Mouse (Mus musculus) liver, embryonic 14 days (tissue): ENCODE results near the gene 4930449I24Rik. TPM values are rescaled to one million over a fixed set of nuclear protein-coding genes. Genes with fewer than 3 reads are reported as not detected.

ENCODE experiments used
- polyA plus RNA-seq: library from polyadenylated mRNA; depleted of rRNA; stranded (reverse); fragments of >200 nt; gene quantifications from 2 replicates; pipeline ENCODE4 v1.2.3, GENCODE M21; 2012; rRNA removed

The 4930449I24Rik gene
- polyA plus RNA-seq, result not detected in 2 replicates

GRCm38 (mm10) chr5:146502099-146502498, at the start of gene 4930449I24Rik:
Gene 4930449I24Rik (plus strand): TSS chr5:146502399.

GRCm38 (mm10) chr5:146481665-146482064, 20.5 kb upstream of the 4930449I24Rik start, which contains the start of gene Gm6408:
Gene Gm6408 (plus strand): TSS chr5:146481965.

GRCm38 (mm10) chr5:146491063-146491462, 11.1 kb upstream of the 4930449I24Rik start, which contains the start of gene Gm6370:
Gene Gm6370 (plus strand): TSS chr5:146491363.

GRCm38 (mm10) chr5:146513823-146514222, 11.6 kb downstream of the 4930449I24Rik start, which contains the start of gene Gm3402:
Gene Gm3402 (plus strand): TSS chr5:146514123.

GRCm38 (mm10) chr5:146525501-146525900, 23.3 kb downstream of the 4930449I24Rik start, which contains the start of gene Gm3404:
Gene Gm3404 (plus strand): TSS chr5:146525801.

GRCm38 (mm10) chr5:146537347-146537746, 35.1 kb downstream of the 4930449I24Rik start, which contains the start of gene Gm3409:
Gene Gm3409 (plus strand): TSS chr5:146537647.

Other genes starting within 250 kb of the 4930449I24Rik start
- 0.05 and 0.08 TPM in 2 replicates for gene Wasf3, start 117.4 kb upstream of the 4930449I24Rik start, polyA plus RNA-seq
- not detected in 2 replicates for gene Gm6408, start 20.4 kb upstream of the 4930449I24Rik start, polyA plus RNA-seq
- gene Gm6370, start 11.0 kb upstream of the 4930449I24Rik start, polyA plus RNA-seq, result not detected in 2 replicates
- not detected in 2 replicates for gene Gm3402, start 11.7 kb downstream of the 4930449I24Rik start, polyA plus RNA-seq
- not detected in 2 replicates for gene Gm3404, start 23.4 kb downstream of the 4930449I24Rik start, polyA plus RNA-seq
- gene Gm3409, start 35.2 kb downstream of the 4930449I24Rik start, polyA plus RNA-seq, result not detected in 2 replicates
- gene Gm3415, start 53.7 kb downstream of the 4930449I24Rik start, polyA plus RNA-seq, result not detected in 2 replicates
- 0.62 and 0.80 TPM in 2 replicates for gene Gpr12, start 82.8 kb downstream of the 4930449I24Rik start, polyA plus RNA-seq